Mouse (Mus musculus) ovary, adult 2 months (tissue): ENCODE results near the gene Alox12. TPM values are rescaled to one million over a fixed set of nuclear protein-coding genes. Genes with fewer than 3 reads are reported as not detected.

Experiments used
- polyA plus RNA-seq: library from polyadenylated mRNA; depleted of rRNA; stranded (reverse); fragments of >200 nt; gene quantifications from 2 replicates; pipeline ENCODE4 v1.2.3, GENCODE M21; 2012; rRNA removed

The Alox12 gene
- 6.0 and 6.8 TPM in 2 replicates for polyA plus RNA-seq

DNA sequence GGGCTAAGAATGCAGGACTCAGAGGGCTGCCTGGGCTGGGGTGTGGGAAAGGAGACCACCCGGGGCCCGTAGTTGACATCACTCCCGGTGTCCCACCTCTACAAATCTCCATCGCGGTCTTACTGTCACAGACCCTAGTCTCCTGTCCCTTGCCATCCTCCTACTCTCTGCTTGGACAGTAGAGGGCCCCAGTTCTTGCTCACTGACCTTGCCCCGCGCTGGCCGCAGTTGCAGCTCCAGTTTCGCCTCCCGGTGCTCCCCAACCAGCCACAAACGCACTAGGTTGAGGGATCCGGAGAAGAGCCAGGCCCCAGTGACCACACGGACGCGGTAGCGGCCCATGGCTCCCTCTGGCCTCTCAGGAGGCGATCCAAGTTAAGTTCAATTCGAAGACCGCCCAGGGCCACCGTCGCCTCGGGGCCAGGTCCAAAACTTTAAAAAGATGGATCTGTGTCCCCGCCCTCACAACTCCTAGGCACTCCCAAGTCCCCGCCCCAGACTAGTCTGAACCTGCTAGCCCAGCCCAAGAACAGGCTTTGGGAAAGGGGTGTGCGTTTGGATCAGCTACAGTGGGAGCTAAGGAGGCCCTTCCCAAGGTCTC lies at the start of gene Alox12:
Gene Alox12 (minus strand): TSS at position 423 of the 601 bp plus-strand sequence.

DNA sequence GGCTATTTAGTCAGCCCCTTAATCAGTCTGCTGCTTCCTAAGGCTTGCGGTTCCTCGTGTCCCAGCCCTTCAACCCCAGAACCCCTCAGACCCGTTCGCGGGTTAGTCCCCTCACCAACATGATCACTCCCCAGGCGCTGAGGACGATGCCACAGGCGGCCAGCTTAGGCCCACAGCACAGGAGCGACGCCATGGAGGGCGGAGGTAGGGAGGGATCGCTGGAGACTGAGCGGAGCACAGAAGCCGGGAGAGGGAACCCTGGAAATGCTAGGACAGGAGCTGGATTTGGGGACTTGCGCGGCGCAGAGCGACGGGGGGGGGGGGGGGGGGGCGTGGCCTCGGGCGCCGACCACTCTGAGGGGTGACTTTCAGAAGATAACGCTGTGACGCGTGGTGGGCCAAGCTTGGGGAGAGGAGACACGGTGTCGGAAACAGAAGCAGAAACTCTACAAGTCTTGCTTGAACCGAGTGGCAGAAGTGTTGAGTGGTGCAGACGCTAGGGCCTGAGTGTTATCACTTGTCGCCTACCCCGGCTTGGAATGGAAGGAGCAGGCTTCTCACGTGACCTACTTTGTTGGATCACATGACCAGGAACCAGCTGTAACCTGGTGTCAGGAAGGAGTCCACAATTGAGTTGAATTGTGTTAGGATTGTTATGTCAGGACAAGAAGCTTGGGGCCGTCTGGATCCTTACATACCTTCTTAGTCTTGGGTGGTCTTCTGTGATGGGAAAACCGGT lies 15.4 kb downstream of the Alox12 start, which contains the start of the genes Gm21988 and Rnasek:
Gene Gm21988 (minus strand): TSS at position 290 of the 739 bp plus-strand sequence.
Gene Rnasek (minus strand): TSS at position 302 of the 739 bp plus-strand sequence.

DNA sequence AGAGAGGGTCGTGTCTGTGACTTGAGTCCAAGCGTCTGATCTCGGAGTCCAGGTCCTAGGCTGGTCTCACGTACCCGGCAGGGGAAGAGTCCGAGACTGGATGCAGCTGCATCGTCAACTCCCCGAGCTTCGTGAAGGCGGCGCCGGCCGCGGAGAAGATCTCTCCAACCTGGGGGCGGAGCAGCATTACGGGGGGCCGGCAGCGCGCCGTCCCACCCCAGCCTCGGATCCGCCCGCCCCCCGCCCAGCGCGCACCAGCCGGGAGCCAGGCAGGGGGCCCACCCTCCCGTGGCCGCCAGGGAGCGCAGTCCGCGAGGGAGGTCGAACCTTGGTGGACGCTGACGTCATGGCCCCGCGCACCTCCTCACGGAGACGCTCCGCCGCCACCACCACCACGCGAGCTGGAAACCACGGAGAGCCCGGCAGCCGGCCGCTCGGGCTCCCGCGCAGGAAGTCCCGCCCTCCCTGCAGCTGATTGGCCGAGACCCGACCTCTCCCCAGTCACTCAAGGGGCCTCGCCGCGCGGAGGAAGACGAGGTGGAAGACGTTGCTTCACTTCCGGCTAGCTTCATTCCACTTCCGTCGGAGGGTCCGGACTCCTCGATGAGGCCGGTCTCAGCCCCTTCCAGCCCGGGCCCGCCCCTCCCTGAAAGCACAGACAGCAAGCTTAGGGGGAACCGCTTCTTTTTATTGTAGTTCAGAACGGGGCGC lies 17.5 kb downstream of the Alox12 start, which contains the start of gene 0610010K14Rik:
Gene 0610010K14Rik (minus strand): TSS at position 458 of the 711 bp plus-strand sequence.

DNA sequence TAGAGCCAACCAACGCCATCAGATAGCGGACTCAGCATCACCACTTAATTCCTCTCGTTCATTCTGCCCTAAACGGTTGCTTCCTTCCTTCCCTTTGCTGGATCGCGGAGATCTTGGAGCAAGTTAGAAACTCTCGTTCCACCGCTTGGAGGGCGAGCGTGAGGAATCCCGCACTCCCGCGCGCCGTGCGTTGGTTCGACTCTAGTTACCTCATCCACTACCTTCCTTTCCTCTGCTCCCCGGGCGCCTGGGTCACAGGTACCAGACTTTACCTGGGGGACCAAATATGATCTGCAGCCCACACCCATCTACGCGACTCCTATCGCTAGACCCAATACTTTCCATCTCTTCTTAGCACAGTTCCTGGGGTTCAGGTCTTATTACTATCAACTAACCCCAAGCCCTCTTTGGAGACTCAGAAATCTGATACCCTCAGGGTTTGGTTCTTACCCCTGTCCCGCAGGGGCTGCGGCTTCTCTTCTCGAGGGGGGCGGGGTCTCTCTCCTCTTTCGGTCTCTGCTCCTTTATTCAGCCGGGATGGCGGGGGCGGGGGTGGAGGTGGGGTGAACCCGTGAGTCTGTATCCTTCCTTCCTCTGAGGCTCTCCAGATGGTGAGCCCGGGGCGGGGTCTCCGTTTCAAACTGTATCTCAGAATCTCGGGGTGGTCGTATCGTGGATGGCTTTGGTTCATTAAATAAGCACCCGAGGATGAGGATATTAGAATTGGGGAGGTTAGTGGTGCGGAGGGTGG lies 25.7 kb downstream of the Alox12 start, which contains the start of gene Bcl6b:
Gene Bcl6b (minus strand): TSS at position 539 of the 751 bp plus-strand sequence.

DNA sequence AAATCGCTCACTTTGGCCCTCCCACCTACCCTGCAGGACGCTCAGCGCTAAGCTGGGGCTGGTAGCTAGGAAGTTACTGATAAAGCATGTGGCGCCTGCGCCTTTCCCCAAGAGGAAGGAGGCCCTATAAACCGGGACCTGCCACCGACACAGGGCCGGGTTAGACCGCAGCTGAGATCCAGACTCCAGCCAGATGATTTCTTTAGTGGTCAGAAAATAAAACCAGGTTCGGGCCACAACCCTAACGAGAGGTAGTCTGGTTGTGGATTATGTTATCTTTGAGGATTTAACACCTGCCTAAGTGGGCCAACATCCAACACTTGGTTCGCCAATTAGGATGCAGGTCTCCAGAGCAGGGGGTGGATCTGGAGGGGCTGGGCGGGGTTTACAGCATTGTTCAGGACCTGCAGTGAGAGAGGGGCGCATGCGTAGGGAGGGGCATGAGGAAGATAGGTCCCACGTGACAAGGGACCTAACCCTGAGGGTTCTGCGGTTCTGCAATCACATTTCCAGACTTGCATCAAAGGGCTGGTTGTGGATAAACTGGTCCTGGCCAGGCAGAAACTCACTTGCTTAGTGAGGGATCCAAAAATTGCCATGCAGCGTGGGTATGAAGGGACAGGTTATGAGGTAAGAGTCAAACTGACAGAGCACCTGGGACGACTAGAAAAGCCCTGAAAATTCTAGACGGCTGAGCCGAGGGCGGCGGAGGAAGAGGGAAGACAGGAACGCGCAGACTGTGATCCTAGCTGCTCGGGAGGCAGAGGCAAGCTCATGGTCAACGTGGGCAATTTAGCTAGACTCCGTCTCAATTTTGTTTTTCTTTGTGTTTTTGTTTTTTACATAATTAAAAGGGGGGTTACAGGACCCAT lies 34.2 kb downstream of the Alox12 start, which contains the start of gene Slc16a13:
Gene Slc16a13 (minus strand): TSS at position 334 of the 872 bp plus-strand sequence.

DNA sequence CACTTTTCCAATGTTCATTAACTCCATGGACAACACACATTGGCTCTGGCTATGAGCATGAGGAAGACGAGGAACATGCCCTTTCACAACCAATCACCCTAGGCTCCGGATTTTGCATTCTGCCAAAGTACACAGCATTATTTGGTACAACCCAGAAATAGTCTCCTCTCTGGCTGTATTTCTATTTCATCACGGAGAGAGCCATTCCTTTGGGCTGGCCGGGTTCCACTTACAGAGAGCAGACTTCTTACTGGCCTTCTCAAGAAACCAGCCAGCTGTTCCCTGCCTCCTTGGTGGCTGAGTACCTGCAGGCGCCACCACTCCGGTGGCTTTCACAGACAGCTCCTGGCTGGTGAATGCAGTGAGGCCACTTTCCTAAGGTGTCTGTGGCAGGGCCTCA lies 42.7 kb downstream of the Alox12 start, which contains the start of gene Slc16a11:
Gene Slc16a11 (plus strand): TSS at position 330 of the 400 bp plus-strand sequence.

Other genes starting within 250 kb of the Alox12 start
- gene Acadvl, start 239.9 kb downstream of the Alox12 start, polyA plus RNA-seq = 70.9 and 79.8 TPM in 2 replicates
- gene Dlg4, start 238.4 kb downstream of the Alox12 start, polyA plus RNA-seq = 35.0 and 35.2 TPM in 2 replicates
- 4.9 and 5.0 TPM in 2 replicates for gene Asgr1, start 201.3 kb downstream of the Alox12 start, polyA plus RNA-seq
- gene Asgr2, start 162.7 kb downstream of the Alox12 start, polyA plus RNA-seq = 2.4 and 2.6 TPM in 2 replicates
- 6.0 and 6.3 TPM in 2 replicates for gene Mgl2, start 125.0 kb downstream of the Alox12 start, polyA plus RNA-seq
- gene Clec10a, start 99.2 kb downstream of the Alox12 start, polyA plus RNA-seq = 6.2 and 8.4 TPM in 2 replicates
- gene Slc16a11, start 42.6 kb downstream of the Alox12 start, polyA plus RNA-seq = 33.1 and 52.2 TPM in 2 replicates
- 13.6 and 14.5 TPM in 2 replicates for gene Slc16a13, start 34.3 kb downstream of the Alox12 start, polyA plus RNA-seq
- 7.9 and 11.3 TPM in 2 replicates for gene Bcl6b, start 25.6 kb downstream of the Alox12 start, polyA plus RNA-seq
- 74.4 and 91.7 TPM in 2 replicates for gene 0610010K14Rik, start 17.4 kb downstream of the Alox12 start, polyA plus RNA-seq
- 7.1 and 9.5 TPM in 2 replicates for gene Gm21988, start 15.5 kb downstream of the Alox12 start, polyA plus RNA-seq
- gene Rnasek, start 15.5 kb downstream of the Alox12 start, polyA plus RNA-seq = 168 and 203 TPM in 2 replicates
- 15.1 and 21.8 TPM in 2 replicates for gene Alox12e, start 67.3 kb upstream of the Alox12 start, polyA plus RNA-seq
- 24.3 and 28.5 TPM in 2 replicates for gene Alox15, start 96.7 kb upstream of the Alox12 start, polyA plus RNA-seq
- 32.7 and 36.4 TPM in 2 replicates for gene Pelp1, start 154.7 kb upstream of the Alox12 start, polyA plus RNA-seq
- 35.9 and 49.5 TPM in 2 replicates for gene Arrb2, start 177.3 kb upstream of the Alox12 start, polyA plus RNA-seq
- gene Med11, start 196.6 kb upstream of the Alox12 start, polyA plus RNA-seq = 21.2 and 24.3 TPM in 2 replicates
- 8.7 and 9.5 TPM in 2 replicates for gene Zmynd15, start 204.1 kb upstream of the Alox12 start, polyA plus RNA-seq
- gene Cxcl16, start 204.6 kb upstream of the Alox12 start, polyA plus RNA-seq = 37.7 and 41.1 TPM in 2 replicates
- 2.7 and 3.7 TPM in 2 replicates for gene Tm4sf5, start 249.9 kb upstream of the Alox12 start, polyA plus RNA-seq